Mouse (Mus musculus): ENCODE measurements around the gene Kmt2c. TPM values are rescaled to one million over a fixed set of nuclear protein-coding genes. Genes with fewer than 3 reads are reported as not detected.

Kmt2c gene
- polyA plus RNA-seq, 2 experiments from 2014 or later, result 37.5 to 38.5 TPM

Other genes with a start within 250 kb of the Kmt2c start
- gene Cct8l1, start 17.3 kb upstream of the Kmt2c start, polyA plus RNA-seq (2017; shearing (Covaris generic)), result not detected
- 1 to 10 TPM; 4.2 to 4.3 TPM for gene Xrcc2, start 207.0 kb upstream of the Kmt2c start, polyA plus RNA-seq (2017; shearing (Covaris generic))